9 mouse cellular contexts compared by ENCODE assay signal in the genomic region with DNA sequence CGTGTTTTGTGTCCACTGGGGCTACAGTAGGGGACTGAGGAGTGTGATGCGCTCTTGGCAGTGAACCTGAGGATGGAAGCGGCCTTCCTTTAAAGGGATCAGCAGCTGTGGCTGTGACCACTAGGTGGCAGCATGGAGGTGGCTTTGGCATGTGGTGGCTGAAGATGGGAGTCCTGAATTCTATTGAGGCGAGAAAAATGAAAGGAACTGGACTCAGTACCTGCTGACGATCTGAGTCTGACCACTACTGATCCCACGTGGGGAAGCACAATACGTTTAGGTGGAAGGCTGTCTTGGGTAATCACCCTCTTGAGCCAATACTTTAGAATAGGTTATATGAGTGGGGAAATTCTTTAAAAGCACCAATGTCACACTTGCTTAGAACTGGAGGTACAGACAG. TPM values are rescaled to one million over a fixed set of nuclear protein-coding genes. Genes with fewer than 3 reads are reported as not detected.
DNase-seq lines count a peak whose midpoint lies in the region; TF ChIP-seq lines count a peak whose summit lies in the region.
"Had no signal": no experiment of that assay in that cellular context is flagged by ENCODE, and none has a peak within 500 bp of the region (broad histone marks: within the 10 kb centered on the region; RNA-seq: fewer than 3 reads in every experiment).

No protein-coding gene starts in this region.

- no peaks in the 10 kb centered on the region for H3K4me1 ChIP-seq in lung, adult 2 months (ENCODE audit: control insufficient read depth, insufficient read depth, low read length)
- H3K4me1 ChIP-seq: liver, embryonic 15.5 days had no signal

- TF ChIP-seq CTCF in lung, adult 2 months (IDR thresholded peaks at IDR 0.05; ENCODE audit: insufficient read depth, low read length) = peak; percentile 96

- no peak overlapping the region for H3K4me3 ChIP-seq in lung, adult 2 months (replicated peaks; ENCODE audit: extremely low read depth, low read depth, low read length)
- H3K4me3 ChIP-seq: liver, embryonic 15.5 days had no signal

- intact Hi-C loops in gastrocnemius, postnatal 14 days (cut with DNase I; ENCODE audit: low total_unique reads) = loop anchor here (5.0 kb wide), 2 partner anchors 66 to 96 kb away; a partner anchor contains a TSS

- WGBS in lung, adult 2 months = 10% methylated on average over 7 of the region's 7 CpGs

- no peak for TF ChIP-seq POLR2A in lung, adult 2 months (IDR thresholded peaks at IDR 0.05; ENCODE audit: borderline replicate concordance, extremely low read depth, low read depth, low read length)

- peak; percentile 91 for DNase-seq in CD4-positive, CD25-positive, alpha-beta regulatory T cell, adult 2 months (ENCODE audit: low read depth, low spot score)
- peak; percentile 71 for DNase-seq in T-cell, adult 2 months (ENCODE audit: low spot score)
- peak; percentile 93 to 96 for DNase-seq in cerebellum, postnatal 14 days
- peak; percentile 85 for DNase-seq in gastrocnemius, postnatal 14 days
- DNase-seq in kidney, postnatal 36 days = peak; percentile 80 to 94
- DNase-seq in lung, adult 2 months = peak; percentile 78
- DNase-seq in retina, postnatal 7 days (ENCODE audit: low read depth, low spot score) = peak; percentile 70
- DNase-seq in urinary bladder, adult 2 months (ENCODE audit: low spot score) = peak; percentile 63

RNA-seq across cellular contexts. Expression of a gene that starts 29.9 kb away (rescaled TPM):
- total RNA-seq in gastrocnemius, postnatal 14 days (2021) = 10 to 100 TPM; 11.5 to 14.2 TPM
- 7.6 and 15.3 TPM in 2 replicates for polyA plus RNA-seq in lung, adult 2 months (2012; rRNA removed)
- polyA plus RNA-seq in urinary bladder, adult 2 months (2012; rRNA removed) = 13.9 and 21.3 TPM in 2 replicates
